Mouse (Mus musculus) hindbrain, embryonic 14.5 days (tissue): Measurements from ENCODE around the gene Ccm2l. TPM values are rescaled to one million over a fixed set of nuclear protein-coding genes. Genes with fewer than 3 reads are reported as not detected.

Source experiments
- ATAC-seq: fragments of 200-750 bp; cut with Nextera tagmentation; 2 replicates; pipeline ENCODE4 v1.8.0; 2017; ENCODE audit warnings: moderate number of reproducible peaks, mild to moderate bottlenecking, moderate TSS enrichment, moderate library complexity; ENCODE audit not compliant: low FRiP score
- DNase-seq: peaks from one replicate; pipeline ENCODE4 v3.0.0-alpha.2; 2015; ENCODE audit warnings: low spot score
- H3K27ac ChIP-seq: fragments of 300-500 bp; sonication (generic); 2 replicates; pipeline ENCODE4 v1.5.1; 2014; ENCODE audit warnings: mild to moderate bottlenecking, moderate library complexity
- H3K27me3 ChIP-seq: fragments of 300-500 bp; sonication (generic); 2 replicates; pipeline ENCODE4 v1.6.1; 2014; ENCODE audit warnings: mild to moderate bottlenecking, low read length, mixed read lengths; ENCODE audit not compliant: control insufficient read depth, insufficient read depth
- H3K36me3 ChIP-seq: fragments of 300-500 bp; sonication (generic); replicated peaks from 2 replicates; pipeline ENCODE4 v1.6.1; 2014; ENCODE audit not compliant: control insufficient read depth, insufficient read depth
- H3K4me1 ChIP-seq: fragments of 300-500 bp; sonication (generic); replicated peaks from 2 replicates; pipeline ENCODE4 v1.6.1; 2014; ENCODE audit warnings: antibody characterized with exemption, low read length, mixed read lengths; ENCODE audit not compliant: control insufficient read depth, insufficient read depth
- H3K4me2 ChIP-seq: fragments of 300-500 bp; sonication (generic); replicated peaks from 2 replicates; pipeline ENCODE4 v1.6.1; 2014; ENCODE audit warnings: mild to moderate bottlenecking, moderate library complexity
- H3K4me3 ChIP-seq: fragments of 300-500 bp; sonication (generic); replicated peaks from 2 replicates; pipeline ENCODE4 v1.5.1; 2014; ENCODE audit warnings: mild to moderate bottlenecking, low read length
- H3K9ac ChIP-seq: fragments of 300-500 bp; sonication (generic); 2 replicates; pipeline ENCODE4 v1.6.1; 2014
- H3K9me3 ChIP-seq: fragments of 300-500 bp; sonication (generic); 2 replicates; pipeline ENCODE4 v1.6.1; 2016; ENCODE audit warnings: low read length; ENCODE audit not compliant: control insufficient read depth
- WGBS: fragments of 180-500 bp; shearing (Covaris S2); extraction: QIAGEN DNeasy Blood & Tissue Kit; methylation state at CpG from one replicate; pipeline ENCODE4 v1.1.7; 2014; 5-methylcytosine and 5-hydroxymethylcytosine counted together
- polyA plus RNA-seq: library from polyadenylated mRNA; unstranded; fragments of >200 nt; fragmentation: Nextera tagmentation; extraction: Ambion mirVana; gene quantifications from 2 replicates; pipeline ENCODE4 v1.2.1, GENCODE M21; 2014

Gene Ccm2l
- polyA plus RNA-seq, 1 experiment from 2014 or later: 2.4 TPM

DNA sequence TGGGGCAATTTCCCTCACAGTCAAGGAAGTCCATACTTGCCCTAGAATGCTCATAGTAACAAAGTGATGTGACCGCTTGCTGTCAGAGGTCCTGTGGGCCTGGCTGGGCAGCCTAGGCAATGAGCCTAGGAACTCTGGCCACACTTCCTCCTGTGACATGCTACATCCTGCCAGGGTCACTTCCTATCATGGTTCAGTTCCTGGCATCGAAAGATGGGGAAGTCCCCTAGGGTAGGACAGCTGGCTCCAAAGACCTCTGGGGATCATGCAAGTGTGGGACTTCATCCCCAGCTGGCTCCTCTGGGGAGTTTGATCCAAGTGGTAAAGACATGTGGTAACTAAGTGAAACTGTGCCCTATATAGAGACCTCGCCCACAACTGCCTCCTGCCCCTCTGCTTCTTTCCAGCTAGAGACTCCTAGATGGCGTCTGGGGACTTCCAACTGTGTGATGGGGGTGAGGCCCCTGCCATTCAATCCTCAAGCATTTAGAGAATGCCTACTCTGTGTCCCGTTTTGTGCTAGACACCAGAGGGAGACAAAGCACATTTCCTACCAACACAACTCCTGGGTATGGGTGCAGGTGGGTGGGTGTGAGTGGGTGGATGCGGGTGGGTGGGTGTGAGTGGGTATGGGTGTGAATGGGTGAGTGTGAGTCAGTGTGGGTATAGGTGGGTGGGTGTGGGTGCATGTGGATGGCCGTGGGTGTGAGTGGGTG is 18.7 kb downstream of the Ccm2l start:
- WGBS: 65% methylated on average over 7 of the region's 7 CpGs
- H3K36me3 ChIP-seq: no peaks in the 10 kb centered on the region
- no peak for ATAC-seq
- no peak overlapping the region for H3K4me3 ChIP-seq
- DNase-seq: no peak
- 0 out of 2 replicates have a peak, but pooled peaks cover 3% of the 10 kb centered on the region for H3K27me3 ChIP-seq
- no peaks in the 10 kb centered on the region for H3K4me1 ChIP-seq
- no peak overlapping the region for H3K9ac ChIP-seq
- H3K4me2 ChIP-seq: no peak overlapping the region
- H3K9me3 ChIP-seq: no peaks in the 10 kb centered on the region
- no peak overlapping the region for H3K27ac ChIP-seq

DNA sequence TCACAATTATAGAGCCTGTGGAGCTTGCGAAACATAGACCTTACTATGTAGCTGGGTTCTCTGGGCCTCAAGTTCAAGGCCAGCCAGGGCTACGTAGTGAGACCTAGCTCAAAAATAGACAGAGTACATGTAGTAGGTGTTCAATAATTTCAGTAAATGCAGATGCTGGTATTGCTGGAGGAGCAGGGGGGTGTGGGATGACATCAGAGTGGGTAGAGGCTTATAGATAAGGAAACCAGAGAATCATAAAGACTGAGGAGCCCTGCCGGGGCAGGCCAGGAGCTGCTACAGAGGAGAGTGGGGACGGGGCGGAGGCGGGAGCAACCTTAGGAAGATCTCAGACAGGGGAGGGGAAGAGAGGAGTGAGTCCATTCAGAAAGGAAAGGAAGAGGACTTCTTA is 19.8 kb downstream of the Ccm2l start:
- Histone ChIP-seq H3K27ac (no peak overlapping the region), H3K4me1 (no peaks in the 10 kb centered on the region), H3K9ac (no peak overlapping the region), H3K4me3 (no peak overlapping the region), H3K27me3 (0 out of 2 replicates have a peak, but pooled peaks cover 3% of the 10 kb centered on the region), H3K36me3 (no peaks in the 10 kb centered on the region), H3K4me2 (no peak overlapping the region), H3K9me3 (no peaks in the 10 kb centered on the region)
- DNase-seq (no peak), ATAC-seq (no peak)
- WGBS: 92% methylated on average over 6 of the region's 6 CpGs

DNA sequence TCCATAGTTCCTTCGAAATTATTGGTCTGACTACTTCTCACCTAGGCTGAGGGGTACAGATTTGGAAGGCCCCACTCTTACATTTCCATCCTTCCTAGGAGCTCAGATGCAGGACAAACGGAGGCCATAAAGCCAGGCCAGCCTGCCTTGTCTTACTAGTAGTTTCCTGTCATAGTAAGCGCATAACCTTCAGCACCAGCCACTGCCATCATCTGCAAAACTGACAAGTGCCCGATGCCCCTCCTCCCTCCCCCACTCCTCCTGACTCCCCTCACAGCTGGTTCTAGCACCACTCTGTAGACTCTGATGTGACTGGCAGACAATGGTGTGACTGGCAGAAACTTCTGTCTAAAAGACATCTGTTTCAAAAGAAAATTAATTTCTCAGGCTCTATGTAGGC is 20.4 kb downstream of the Ccm2l start:
- Histone ChIP-seq H3K9ac (no peak overlapping the region), H3K4me2 (no peak overlapping the region), H3K27ac (no peak overlapping the region), H3K4me3 (no peak overlapping the region), H3K9me3 (no peaks in the 10 kb centered on the region), H3K36me3 (no peaks in the 10 kb centered on the region), H3K4me1 (no peaks in the 10 kb centered on the region), H3K27me3 (no peaks in the 10 kb centered on the region)
- DNase-seq: no peak
- WGBS: 90% methylated on average over 4 of the region's 4 CpGs
- no peak for ATAC-seq

DNA sequence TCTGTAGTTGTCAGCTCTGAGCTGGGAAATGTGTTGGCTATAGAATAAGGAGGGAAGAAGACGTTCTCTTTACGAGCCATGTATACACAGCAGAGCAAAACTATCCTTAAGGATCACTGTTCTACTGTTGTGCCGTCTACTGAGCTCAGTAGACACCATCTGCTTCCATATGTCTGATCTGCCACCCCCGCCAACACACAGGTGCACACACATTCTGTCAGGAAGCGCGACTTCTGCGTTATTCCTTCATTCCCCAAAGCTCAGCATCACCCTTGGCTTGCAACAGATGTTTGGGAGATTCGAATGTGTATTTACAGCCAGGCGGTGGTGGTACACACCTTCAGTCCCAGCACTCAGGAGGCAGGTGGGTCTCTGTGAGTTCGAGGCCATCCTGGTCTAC is 21.3 kb downstream of the Ccm2l start:
- Histone ChIP-seq H3K4me1 (no peaks in the 10 kb centered on the region), H3K27me3 (no peaks in the 10 kb centered on the region), H3K36me3 (no peaks in the 10 kb centered on the region), H3K9ac (no peak overlapping the region), H3K4me2 (no peak overlapping the region), H3K4me3 (no peak overlapping the region), H3K27ac (no peak overlapping the region), H3K9me3 (no peaks in the 10 kb centered on the region)
- 92% methylated on average over 10 of the region's 10 CpGs for WGBS
- DNase-seq: no peak
- no peak for ATAC-seq

DNA sequence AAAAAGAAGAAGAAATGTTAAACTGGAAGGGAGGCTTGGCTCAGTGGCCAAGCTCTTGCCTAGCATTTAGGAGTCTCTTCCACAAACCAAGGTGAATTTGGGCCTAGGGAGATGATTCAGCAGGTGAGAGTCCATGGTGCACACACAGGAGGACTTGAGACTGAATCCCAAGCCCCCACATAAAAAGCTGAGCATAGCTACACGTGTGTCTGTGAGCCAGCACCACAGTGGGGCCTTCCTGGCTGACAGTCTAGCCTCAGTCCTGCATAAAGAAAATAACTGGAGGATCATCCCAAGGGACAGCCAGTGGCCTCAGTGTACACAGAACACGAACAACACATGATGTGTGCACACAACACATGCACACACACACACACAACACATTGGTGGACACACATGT is 23.6 kb downstream of the Ccm2l start:
- no peak overlapping the region for H3K4me3 ChIP-seq
- DNase-seq: no peak

DNA sequence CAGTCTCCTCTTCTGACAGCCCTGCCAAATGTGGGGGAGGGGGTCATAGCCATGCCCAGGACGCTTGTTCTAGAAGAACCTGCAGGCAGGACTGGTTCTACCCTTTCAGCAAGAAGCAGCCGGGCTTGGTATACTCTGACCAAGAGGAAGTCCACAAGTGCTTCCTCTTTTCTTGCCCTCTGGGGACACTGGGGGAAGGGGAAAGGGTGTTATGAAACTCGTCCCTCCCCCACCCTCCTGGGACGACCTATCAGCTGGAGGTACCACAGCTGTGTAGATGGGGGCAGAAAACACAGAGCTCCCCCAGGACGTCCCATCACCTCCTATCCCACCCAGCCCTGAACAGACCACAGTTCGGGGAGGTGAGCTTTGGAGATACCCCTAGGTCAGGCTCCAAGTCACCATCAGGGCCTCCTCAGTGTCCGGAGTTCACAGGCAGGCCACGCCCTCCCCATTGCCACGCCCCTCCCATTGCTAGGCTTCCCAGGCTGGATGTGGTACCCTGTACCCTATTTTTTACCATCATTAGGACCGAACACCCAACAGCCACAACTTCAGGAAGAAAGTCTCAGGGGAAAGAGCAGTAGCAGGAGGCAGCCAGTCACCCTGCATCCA is 24.9 kb downstream of the Ccm2l start:
- DNase-seq (no peak), ATAC-seq (no peak)
- Histone ChIP-seq H3K4me2 (no peak overlapping the region), H3K4me3 (no peak overlapping the region), H3K9me3 (no peaks in the 10 kb centered on the region), H3K36me3 (no peaks in the 10 kb centered on the region), H3K27ac (no peak overlapping the region), H3K4me1 (no peaks in the 10 kb centered on the region), H3K27me3 (no peaks in the 10 kb centered on the region), H3K9ac (no peak overlapping the region)
- 45% methylated on average over 10 of the region's 10 CpGs for WGBS

More for the DNA sequence above, 23.6 kb downstream of the Ccm2l start:
- no peak overlapping the region for H3K27ac ChIP-seq
- 64% methylated on average over 2 of the region's 2 CpGs for WGBS
- ATAC-seq: no peak
- no peak overlapping the region for H3K9ac ChIP-seq
- no peaks in the 10 kb centered on the region for H3K4me1 ChIP-seq
- H3K9me3 ChIP-seq: no peaks in the 10 kb centered on the region
- H3K36me3 ChIP-seq: no peaks in the 10 kb centered on the region
- no peaks in the 10 kb centered on the region for H3K27me3 ChIP-seq
- no peak overlapping the region for H3K4me2 ChIP-seq

DNA sequence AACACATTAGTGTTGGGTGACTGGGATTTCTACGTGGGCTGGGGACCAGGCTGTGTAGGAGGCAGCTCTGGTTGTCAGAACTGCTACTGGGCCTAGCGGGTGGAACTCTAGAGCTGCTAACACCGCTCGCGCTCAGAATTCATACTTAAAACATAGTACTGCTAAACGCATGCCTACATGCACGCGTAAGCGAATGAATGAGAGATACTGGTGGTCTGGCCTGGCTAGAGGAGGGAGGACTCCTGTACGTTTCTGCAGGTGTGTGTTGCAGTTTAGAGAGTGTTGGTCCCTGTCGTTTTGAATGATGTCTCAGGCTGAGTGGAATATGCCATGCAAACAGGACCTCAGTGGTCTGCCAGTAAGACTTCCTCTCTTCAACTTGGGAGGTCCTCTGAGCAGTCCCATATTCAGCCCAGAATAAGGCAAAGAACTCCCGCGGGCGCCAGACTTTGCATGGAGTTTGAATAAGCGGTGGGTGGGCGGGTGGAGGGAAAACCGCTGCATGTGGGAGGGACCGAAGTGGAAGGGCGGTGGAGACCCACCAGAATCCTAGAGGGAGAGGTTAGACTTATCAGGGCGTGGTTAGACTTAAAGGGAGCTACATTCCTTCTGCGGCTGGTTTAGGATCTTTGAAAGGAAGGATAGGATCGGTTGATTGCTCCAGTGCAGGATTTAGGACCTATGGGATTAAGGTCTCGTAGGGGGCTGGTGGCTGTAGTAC is 41.5 kb downstream of the Ccm2l start:
- Histone ChIP-seq H3K9me3 (no peaks in the 10 kb centered on the region), H3K4me2 (peak overlapping the region; percentile 58), H3K4me3 (no peak overlapping the region), H3K27me3 (peaks cover 37% of the 10 kb centered on the region), H3K4me1 (peaks cover 5% of the 10 kb centered on the region), H3K27ac (no peak overlapping the region), H3K36me3 (no peaks in the 10 kb centered on the region), H3K9ac (no peak overlapping the region)
- WGBS: 34% methylated on average over 23 of the region's 23 CpGs
- ATAC-seq (no peak), DNase-seq (no peak)

DNA sequence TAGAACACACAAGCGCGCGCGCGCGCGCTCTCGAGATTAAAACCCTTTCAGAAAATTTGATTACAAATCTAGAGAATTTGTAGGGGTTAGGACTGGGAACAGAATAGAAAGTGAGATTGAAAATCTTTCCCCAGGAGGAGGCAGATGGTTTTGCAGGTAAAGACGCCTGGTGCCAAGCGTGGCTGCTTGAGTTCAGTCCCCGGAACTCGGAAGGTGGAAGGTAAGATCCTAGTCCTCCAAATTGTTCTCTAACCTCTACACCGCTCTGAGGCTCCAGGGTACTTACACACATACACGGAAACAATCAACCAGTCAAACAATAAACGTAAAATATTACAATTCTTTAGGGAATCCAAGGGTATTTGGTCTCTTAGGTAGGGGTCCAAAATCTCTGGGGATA is 42.0 kb downstream of the Ccm2l start:
- peak overlapping the region; percentile 58 for H3K4me2 ChIP-seq
- peak overlapping the region; percentile 35; the same call in 1 of the 2 replicates for H3K4me3 ChIP-seq
- no peak for DNase-seq
- no peak overlapping the region for H3K27ac ChIP-seq
- no peak for ATAC-seq
- peaks cover 37% of the 10 kb centered on the region for H3K27me3 ChIP-seq
- H3K9me3 ChIP-seq: no peaks in the 10 kb centered on the region
- no peak overlapping the region for H3K9ac ChIP-seq
- peaks cover 5% of the 10 kb centered on the region for H3K4me1 ChIP-seq
- 2% methylated on average over 15 of the region's 15 CpGs for WGBS
- H3K36me3 ChIP-seq: no peaks in the 10 kb centered on the region
